Mouse (Mus musculus): Measurements from ENCODE around the gene Dapl1. TPM values are rescaled to one million over a fixed set of nuclear protein-coding genes. Genes with fewer than 3 reads are reported as not detected.

The Dapl1 gene
- polyA plus RNA-seq, 1 experiment from 2014 or later: 0.43 TPM

Other genes starting within 250 kb of the Dapl1 start
- gene Tanc1, start 127.4 kb downstream of the Dapl1 start, polyA plus RNA-seq (2016; fragmentation: Nextera tagmentation; extraction: Ambion mirVana): 37.4 and 40.9 TPM in 2 replicates

All from heart, embryonic 12.5 days (tissue).